Mouse (Mus musculus) CD4-positive, CD25-positive, alpha-beta regulatory T cell (primary cell): Measurements from ENCODE around the gene Medag. TPM values are rescaled to one million over a fixed set of nuclear protein-coding genes. Genes with fewer than 3 reads are reported as not detected.

Source experiments
- polyA plus RNA-seq: library from polyadenylated mRNA; unstranded; fragments of 100-300 nt; shearing (Covaris generic); gene quantifications from one replicate; pipeline ENCODE4 v1.2.1, GENCODE M21; 2017

The Medag gene
- polyA plus RNA-seq = 3.2 TPM

GRCm38 (mm10) chr5:149411509-149412193 lies at the start of gene Medag:
Medag (plus strand) TSS chr5:149411749.

GRCm38 (mm10) chr5:149439531-149440179 lies 28.1 kb downstream of the Medag start, which contains the start of gene Tex26:
Tex26 (plus strand) TSS chr5:149439660.

Other genes starting within 250 kb of the Medag start
- gene Uspl1, start 227.4 kb upstream of the Medag start, polyA plus RNA-seq = 45.4 TPM
- gene Hmgb1, start 227.3 kb upstream of the Medag start, polyA plus RNA-seq = 218 TPM
- 0.59 TPM for gene Alox5ap, start 147.0 kb upstream of the Medag start, polyA plus RNA-seq
- gene Tex26, start 27.9 kb downstream of the Medag start, polyA plus RNA-seq = 0.92 TPM
- not detected for gene Wdr95, start 116.9 kb downstream of the Medag start, polyA plus RNA-seq
- gene Hsph1, start 224.6 kb downstream of the Medag start, polyA plus RNA-seq = 50.4 TPM